Mouse (Mus musculus): ENCODE results near the gene Fam172a. TPM values are rescaled to one million over a fixed set of nuclear protein-coding genes. Genes with fewer than 3 reads are reported as not detected.

Gene Fam172a
- total RNA-seq, 2 experiments from 2014 or later: 38.0 to 38.3 TPM

- H3K4me3 ChIP-seq: peak overlapping the region; percentile 71
- peak overlapping the region; percentile 97 for H3K27ac ChIP-seq
- peak; percentile 82 to 91 for DNase-seq (ENCODE audit: low spot score in 2 of 2)
- TF ChIP-seq CTCF (conservative IDR thresholded peaks at IDR 0.05): peak; percentile 80
Observed at GRCm38 (mm10) chr13:78163087-78163958, 461.5 kb downstream of the Fam172a start.

GRCm38 (mm10) chr13:78164941-78165340 is 463.1 kb downstream of the Fam172a start:
- Histone ChIP-seq H3K27ac (peak overlapping the region; percentile 1; the same call in 1 of the 2 replicates), H3K4me3 (no peak overlapping the region)
- DNase-seq (ENCODE audit: low spot score in 2 of 2): no peak
- no peak for TF ChIP-seq CTCF (conservative IDR thresholded peaks at IDR 0.05)

- TF ChIP-seq CTCF (conservative IDR thresholded peaks at IDR 0.05): no peak
- Histone ChIP-seq H3K4me3 (no peak overlapping the region), H3K27ac (no peak overlapping the region)
- no peak for DNase-seq (ENCODE audit: low spot score in 2 of 2)
Observed at GRCm38 (mm10) chr13:78168166-78168565, 466.3 kb downstream of the Fam172a start.

GRCm38 (mm10) chr13:78171320-78171719 is 469.5 kb downstream of the Fam172a start:
- peak overlapping the region; percentile 43 for H3K4me3 ChIP-seq
- no peak for TF ChIP-seq CTCF (conservative IDR thresholded peaks at IDR 0.05)
- H3K27ac ChIP-seq: peak overlapping the region; percentile 81
- DNase-seq (ENCODE audit: low spot score in 2 of 2): no peak

- Histone ChIP-seq H3K4me3 (peak overlapping the region; percentile 44), H3K27ac (peak overlapping the region; percentile 87)
- peak; percentile 29; the same call in 1 of the 2 replicates for TF ChIP-seq CTCF (conservative IDR thresholded peaks at IDR 0.05)
- DNase-seq (ENCODE audit: low spot score in 2 of 2): no peak
Observed at GRCm38 (mm10) chr13:78171984-78172636, 470.3 kb downstream of the Fam172a start.

- Histone ChIP-seq H3K27ac (peak overlapping the region; percentile 87; the same call in 1 of the 2 replicates), H3K4me3 (no peak overlapping the region)
- DNase-seq (ENCODE audit: low spot score in 2 of 2): no peak
- TF ChIP-seq CTCF (conservative IDR thresholded peaks at IDR 0.05): no peak
Observed at GRCm38 (mm10) chr13:78172861-78173260, 471.0 kb downstream of the Fam172a start.

- TF ChIP-seq CTCF (conservative IDR thresholded peaks at IDR 0.05): no peak
- no peak for DNase-seq (ENCODE audit: low spot score in 2 of 2)
- Histone ChIP-seq H3K27ac (no peak overlapping the region), H3K4me3 (no peak overlapping the region)
Observed at GRCm38 (mm10) chr13:78174191-78174590, 472.4 kb downstream of the Fam172a start.

- DNase-seq (ENCODE audit: low spot score in 2 of 2): no peak
- TF ChIP-seq CTCF (conservative IDR thresholded peaks at IDR 0.05): no peak
- Histone ChIP-seq H3K4me3 (no peak overlapping the region), H3K27ac (no peak overlapping the region)
Observed at GRCm38 (mm10) chr13:78174891-78175290, 473.1 kb downstream of the Fam172a start.

GRCm38 (mm10) chr13:78175821-78176380 is 474.1 kb downstream of the Fam172a start:
- no peak overlapping the region for H3K4me3 ChIP-seq
- peak; percentile 78 for TF ChIP-seq CTCF (conservative IDR thresholded peaks at IDR 0.05)
- no peak for DNase-seq (ENCODE audit: low spot score in 2 of 2)
- peak overlapping the region; percentile 49; the same call in 1 of the 2 replicates for H3K27ac ChIP-seq

GRCm38 (mm10) chr13:78177381-78177950 is 475.6 kb downstream of the Fam172a start:
- no peak for TF ChIP-seq CTCF (conservative IDR thresholded peaks at IDR 0.05)
- no peak for DNase-seq (ENCODE audit: low spot score in 2 of 2)
- Histone ChIP-seq H3K4me3 (no peak overlapping the region), H3K27ac (peak overlapping the region; percentile 94; the same call in 1 of the 2 replicates)

- TF ChIP-seq CTCF (conservative IDR thresholded peaks at IDR 0.05): no peak
- H3K27ac ChIP-seq: peak overlapping the region; percentile 94
- no peak for DNase-seq (ENCODE audit: low spot score in 2 of 2)
- no peak overlapping the region for H3K4me3 ChIP-seq
Observed at GRCm38 (mm10) chr13:78178021-78178420, 476.2 kb downstream of the Fam172a start.

GRCm38 (mm10) chr13:78178771-78179170 is 476.9 kb downstream of the Fam172a start:
- no peak for TF ChIP-seq CTCF (conservative IDR thresholded peaks at IDR 0.05)
- peak overlapping the region; percentile 56 for H3K4me3 ChIP-seq
- no peak for DNase-seq (ENCODE audit: low spot score in 2 of 2)
- peak overlapping the region; percentile 94 for H3K27ac ChIP-seq
